Mouse (Mus musculus) brain, adult 2 months (tissue): Measurements from ENCODE around the gene Bcl2l15.
A peak's percentile ranks its signal among the peaks of the same experiment; 100 is the strongest.
"Not testable (repeated sequence)": the region's sequence is repeated elsewhere in the genome, so short reads cannot be mapped to it uniquely, and the experiment has no call there.

Source experiments
- DNase-seq: peaks from one replicate; pipeline ENCODE4 v3.0.0; 2011; ENCODE audit warnings: low read depth, low spot score

Bcl2l15 gene

DNA sequence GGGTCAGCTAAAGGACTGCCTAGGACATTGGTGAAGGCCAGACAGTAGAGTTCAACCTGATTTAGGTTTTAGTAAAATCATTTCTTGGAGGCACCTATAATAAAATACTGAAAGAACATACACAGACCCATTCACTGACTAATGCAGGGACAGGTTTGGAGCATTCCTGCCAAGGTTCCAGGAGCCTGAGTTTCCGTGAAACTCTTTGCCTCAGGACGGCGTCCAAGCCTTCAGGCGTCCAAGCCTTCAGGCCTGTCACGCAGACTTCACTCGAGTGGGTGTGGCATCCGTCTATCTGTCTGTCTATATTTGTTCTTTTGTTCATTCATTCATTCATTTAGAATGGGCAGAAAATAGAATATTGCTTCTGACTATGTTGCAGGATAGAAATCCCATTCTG is 1.3 kb upstream of the Bcl2l15 start:
- peak; percentile 65 for DNase-seq

DNA sequence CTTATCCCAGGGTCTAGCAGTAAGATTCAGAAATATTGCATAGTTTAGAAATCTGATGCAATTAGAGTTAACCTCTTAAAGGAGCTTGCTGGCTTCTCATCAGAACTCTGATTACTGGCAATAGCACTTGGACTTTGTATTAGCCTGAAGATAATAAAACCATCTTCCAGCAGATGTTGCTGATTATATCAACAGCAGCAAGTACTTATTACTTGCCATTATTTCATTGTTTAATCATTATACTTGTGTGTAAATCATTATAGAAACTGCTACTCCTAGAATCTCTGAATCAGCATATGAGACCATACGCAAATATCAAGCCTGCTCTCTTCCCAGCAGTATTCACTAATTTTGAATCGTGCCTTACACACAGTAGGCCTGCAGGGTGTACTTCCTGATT is 1.6 kb downstream of the Bcl2l15 start:
- no peak for DNase-seq

GRCm38 (mm10) chr3:103835272-103835950 is 3.0 kb downstream of the Bcl2l15 start:
- DNase-seq = no peak

DNA sequence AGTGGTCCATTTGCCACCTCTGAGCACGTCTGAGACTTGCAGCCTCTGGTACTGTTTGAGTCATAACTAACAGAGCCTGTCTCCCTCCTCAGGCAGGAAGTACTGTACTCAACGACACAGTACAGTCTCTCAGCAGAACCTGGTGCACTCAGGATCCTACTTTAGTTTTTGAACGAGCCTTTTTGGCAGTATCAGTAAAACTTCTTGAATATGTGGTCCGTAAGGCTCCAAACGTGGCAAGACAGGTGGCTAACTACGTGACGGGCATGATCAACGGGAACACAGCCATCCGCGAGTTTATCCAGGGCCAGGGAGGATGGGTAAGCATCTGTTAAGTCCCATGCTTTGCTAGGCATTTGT is 3.5 kb downstream of the Bcl2l15 start:
- DNase-seq = peak; percentile 92

GRCm38 (mm10) chr3:103836453-103836852 is 4.1 kb downstream of the Bcl2l15 start:
- DNase-seq = no peak

GRCm38 (mm10) chr3:103839711-103840110 is 7.3 kb downstream of the Bcl2l15 start:
- DNase-seq = no peak

DNA sequence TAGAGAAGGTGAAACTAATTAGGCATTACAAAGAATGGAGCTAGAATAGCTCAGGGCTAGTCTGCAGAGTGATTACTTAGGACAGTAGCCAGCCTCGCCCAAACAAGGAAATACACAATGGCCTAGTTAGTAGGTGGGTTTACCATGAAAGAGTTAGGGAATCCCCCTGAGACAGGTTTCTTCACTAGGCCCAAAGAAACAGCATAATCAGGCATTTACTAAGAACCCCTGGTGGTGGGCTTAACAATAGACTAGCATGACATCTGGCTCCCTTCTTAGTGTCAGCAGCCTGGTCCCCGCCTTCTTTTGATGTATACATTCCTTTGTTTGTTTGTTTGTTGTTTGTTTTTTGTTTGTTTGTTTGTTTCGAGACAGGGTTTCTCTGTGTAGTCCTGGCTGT is 7.8 kb downstream of the Bcl2l15 start:
- not testable (repeated sequence) for DNase-seq

DNA sequence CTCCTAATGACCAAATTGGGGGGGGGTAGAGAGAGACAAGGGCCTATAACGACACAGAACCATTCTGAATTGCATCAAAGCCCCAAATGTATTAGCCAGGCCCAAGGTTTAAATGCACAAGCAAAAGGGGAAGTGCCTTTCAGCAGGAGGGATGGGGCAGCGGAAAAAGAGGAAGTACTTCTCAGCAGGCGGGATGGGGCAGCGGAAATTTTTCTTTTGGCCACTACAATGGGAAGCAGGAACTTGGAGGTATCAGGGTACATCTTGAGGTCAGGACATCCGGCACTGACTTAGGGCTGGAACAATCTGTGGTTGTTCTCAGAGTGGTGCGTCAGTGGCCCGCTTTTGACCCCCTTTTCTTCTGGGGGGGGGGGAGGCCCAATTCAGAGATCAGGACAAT is 8.5 kb downstream of the Bcl2l15 start:
- DNase-seq = not testable (repeated sequence)

GRCm38 (mm10) chr3:103850644-103851363 is 18.4 kb downstream of the Bcl2l15 start:
- DNase-seq = peak; percentile 97

- DNase-seq = peak; percentile 64
Measured at GRCm38 (mm10) chr3:103851481-103851880, 19.1 kb downstream of the Bcl2l15 start.

DNA sequence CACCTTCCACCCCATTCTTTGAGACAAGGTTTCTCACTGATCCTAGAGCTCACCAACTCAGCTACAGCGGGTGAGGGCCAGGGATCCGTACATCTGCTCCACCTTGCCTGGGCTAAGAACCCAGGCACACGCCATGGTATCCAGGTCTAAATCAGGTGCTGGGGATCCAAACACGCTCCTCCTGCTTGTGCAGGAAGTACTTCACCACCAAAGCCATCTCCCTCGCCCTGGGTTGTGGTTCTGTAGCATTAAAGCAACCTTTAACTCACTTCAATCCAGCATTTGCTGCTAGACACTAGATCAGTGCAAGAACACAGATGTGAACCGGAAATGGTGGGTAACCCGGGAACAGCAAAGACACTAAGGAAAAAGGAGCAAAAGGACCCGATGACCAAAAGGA is 19.5 kb downstream of the Bcl2l15 start:
- DNase-seq = peak; percentile 63

GRCm38 (mm10) chr3:103852565-103853299 is 20.3 kb downstream of the Bcl2l15 start:
- DNase-seq = peak; percentile 96

DNA sequence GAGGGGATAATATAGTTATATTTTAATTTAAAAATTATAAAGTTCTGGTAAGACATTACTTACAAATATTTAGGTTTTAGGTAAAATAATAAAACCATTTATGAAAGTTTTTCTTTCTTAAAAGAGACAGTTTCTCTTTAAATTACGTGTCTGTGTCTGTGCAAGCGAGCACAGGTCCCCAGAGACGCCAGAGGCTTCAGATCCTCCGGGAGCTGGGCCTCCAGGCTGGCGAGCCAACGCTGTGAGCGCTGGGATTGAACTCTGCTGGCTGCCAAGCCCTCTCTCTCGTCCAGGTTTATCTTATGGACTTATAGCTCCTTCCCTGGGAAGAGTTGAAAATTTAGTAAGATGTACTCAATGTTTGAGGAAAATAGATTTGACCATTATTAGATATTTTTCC is 21.4 kb downstream of the Bcl2l15 start:
- peak; percentile 60 for DNase-seq

DNA sequence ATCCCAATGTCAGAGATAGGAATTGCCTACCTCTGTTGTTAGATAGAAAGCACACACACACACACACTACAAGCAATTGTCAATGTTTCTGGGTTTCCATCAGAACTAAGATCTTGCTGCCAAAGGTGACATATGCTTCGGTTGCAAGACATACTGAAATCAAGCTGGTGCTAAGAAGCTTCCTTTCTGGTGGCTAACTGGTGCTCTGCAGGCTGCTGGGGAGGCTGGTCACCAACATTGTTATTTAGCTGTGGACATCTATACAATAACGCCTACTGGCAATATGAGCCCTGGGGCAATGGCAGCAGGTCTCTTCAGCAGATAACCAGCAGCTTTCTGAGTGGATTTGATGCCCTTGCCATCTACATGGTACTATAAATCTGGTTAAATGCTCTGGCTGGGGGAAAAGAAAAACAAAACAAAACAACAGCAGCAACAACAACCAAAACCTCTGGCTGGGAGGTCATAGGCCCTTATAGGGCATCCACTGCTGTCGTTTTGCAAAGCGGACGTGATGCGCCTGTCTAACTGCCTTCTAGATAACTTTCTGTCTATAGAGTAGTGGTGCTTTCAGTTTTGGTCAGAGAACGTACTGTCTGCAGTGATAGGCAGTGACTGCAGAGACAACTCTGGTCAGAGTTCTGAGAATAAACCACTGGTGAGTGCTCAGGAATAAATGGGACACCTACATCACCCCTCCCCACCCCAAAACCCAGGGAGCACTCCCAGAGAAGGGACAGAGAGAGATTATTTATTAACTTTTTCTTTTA is 24.8 kb downstream of the Bcl2l15 start:
- peak; percentile 82 for DNase-seq

- DNase-seq = no peak
Measured at GRCm38 (mm10) chr3:103857977-103858563, 25.7 kb downstream of the Bcl2l15 start.

- DNase-seq = no peak
Measured at GRCm38 (mm10) chr3:103858881-103859801, 26.7 kb downstream of the Bcl2l15 start, which contains the start of gene Ptpn22. Ptpn22 (plus strand) TSS chr3:103859795.

DNA sequence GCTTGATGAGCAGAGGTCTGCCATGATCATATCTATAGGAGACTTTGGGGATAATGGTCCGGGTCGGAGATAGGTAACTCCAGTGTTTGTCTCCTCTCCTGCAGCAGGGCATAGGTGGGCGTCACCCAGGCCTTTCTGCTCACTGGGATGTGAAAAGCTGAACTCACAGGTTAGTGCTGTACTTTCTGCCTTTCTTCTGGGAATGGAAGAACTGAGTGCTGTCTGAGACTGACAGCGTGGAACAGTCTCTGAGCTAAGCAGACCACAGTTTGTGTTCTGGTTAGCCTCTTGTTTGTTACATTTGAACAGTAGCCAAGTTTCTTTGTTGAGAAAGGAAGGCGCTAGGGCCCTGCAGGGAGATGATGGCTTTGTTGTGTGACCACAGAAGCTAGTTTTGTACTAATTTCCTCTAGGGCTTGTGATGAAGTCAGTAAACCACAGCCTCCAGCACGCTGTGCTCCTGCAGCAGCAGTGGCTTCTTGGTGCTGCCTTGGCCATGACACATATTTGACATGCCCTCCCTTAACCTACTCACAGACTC is 27.5 kb downstream of the Bcl2l15 start:
- peak; percentile 40 for DNase-seq

DNA sequence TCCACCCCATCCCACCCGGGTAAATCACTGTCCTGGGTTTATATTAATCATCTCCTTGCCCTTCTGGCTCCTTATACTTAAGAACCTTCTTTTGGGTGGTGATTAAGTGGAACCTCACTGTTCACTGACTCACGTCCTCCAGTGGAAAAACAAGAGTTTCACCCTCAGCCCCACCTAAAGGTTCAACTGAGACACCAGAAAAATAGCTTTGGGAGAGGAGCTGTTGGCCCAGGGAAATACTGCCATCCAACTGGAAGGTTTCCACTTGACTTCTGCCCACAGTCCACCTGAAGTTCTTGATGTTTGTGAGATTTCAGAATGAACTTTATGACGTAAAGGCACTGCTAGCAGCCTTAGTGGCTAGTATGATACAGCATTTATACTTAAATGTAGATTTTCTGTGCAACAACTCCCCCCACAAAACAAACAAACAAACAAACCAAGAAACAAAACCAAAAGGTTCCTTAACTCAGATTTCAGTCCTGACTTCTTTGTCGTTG is 30.4 kb downstream of the Bcl2l15 start:
- DNase-seq = no peak

DNA sequence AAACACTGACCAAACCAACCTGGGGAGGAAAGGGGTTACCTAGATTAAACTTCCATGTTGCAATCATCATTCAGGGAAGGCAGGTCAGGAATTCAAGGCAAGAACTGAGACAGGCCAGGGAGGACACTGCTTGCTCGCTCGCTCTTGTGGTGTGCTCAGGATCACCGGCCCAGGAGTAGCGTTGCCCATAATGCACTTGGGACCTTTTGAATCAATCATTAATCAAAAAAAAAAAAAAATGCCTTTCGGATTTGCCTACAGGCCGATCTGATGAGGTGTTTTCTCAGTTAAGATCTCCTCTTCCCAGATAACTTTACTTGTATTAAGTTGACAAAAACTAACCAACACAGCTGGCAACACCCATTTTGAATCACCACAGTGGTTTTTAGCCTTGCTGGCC is 31.8 kb downstream of the Bcl2l15 start:
- no peak for DNase-seq
